Mouse (Mus musculus): ENCODE measurements around the gene Xrcc1. TPM values are rescaled to one million over a fixed set of nuclear protein-coding genes. Genes with fewer than 3 reads are reported as not detected.
"Not testable (repeated sequence)": the region's sequence is repeated elsewhere in the genome, so short reads cannot be mapped to it uniquely, and the experiment has no call there.

The Xrcc1 gene
- total RNA-seq, 2 experiments from 2014 or later, result 23.8 to 26.3 TPM

DNA sequence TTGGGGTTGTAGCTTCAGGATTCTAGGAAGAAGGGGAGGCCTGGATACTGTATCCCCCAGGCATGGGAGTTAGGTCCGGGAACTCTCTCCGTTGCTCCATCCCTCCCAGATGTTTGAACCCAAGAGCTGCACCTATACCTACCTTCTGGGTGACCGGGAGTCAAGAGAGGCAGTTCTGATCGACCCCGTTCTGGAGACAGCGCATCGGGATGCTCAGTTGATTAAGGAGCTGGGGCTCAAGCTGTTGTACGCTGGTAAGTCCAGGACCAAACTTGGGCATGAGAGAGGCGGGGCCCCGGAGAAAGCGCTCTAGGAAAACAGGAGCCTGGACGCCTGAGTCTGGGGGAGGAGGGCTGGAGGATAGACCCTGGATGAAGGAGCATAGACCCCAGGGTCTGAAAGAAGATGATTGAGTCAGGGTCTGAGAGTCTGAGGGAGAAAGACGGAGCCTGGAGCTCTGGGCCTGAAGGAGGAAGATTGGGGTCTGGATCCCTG is 48.3 kb downstream of the Xrcc1 start:
- intact Hi-C loops (cut with DNase I), result loop anchor here (5.0 kb wide), 1 partner anchor 47 kb away; the partner anchor contains the start of genes Pinlyp and Xrcc1
- no peak for DNase-seq

DNA sequence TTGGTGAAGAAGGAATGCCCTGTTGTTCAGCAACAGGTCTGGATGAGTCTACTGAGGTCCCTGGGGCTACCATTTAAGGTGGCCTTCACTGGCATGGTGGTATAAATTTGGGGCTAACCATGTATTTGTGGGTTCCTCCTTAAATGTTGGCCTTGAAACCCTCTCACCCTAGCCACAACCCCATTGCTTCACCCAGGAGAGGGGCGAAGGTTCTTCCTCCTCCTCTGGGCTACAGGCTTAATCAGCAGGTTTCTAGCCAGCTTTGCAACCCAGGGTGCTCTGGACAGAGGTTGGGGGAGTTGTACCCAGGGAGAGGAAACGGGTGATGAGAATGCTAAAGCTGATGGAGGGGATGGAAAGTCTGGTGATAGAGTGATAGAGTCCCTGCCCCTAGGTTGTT is 49.4 kb downstream of the Xrcc1 start:
- no peak for DNase-seq
- intact Hi-C loops (cut with DNase I), result no loop called here

DNA sequence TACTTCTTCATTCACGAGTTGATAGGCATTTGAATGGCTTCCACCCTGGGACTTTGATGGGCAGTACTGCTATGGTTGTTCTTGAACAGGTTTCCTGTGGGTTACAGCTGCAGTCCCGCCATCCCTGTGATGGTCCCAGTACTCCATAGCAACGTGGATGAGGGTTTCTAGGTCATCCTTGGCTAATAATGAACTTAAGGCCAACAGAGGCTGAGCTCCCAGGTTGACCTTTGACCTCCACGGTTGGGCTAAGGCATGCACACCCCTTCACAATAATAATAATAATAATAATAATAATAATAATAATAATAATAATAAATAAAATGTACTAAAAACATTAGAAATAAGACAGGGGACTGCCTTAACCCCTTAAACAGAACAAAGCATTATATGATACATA is 52.0 kb downstream of the Xrcc1 start:
- no peak for DNase-seq
- intact Hi-C loops (cut with DNase I), result no loop called here

DNA sequence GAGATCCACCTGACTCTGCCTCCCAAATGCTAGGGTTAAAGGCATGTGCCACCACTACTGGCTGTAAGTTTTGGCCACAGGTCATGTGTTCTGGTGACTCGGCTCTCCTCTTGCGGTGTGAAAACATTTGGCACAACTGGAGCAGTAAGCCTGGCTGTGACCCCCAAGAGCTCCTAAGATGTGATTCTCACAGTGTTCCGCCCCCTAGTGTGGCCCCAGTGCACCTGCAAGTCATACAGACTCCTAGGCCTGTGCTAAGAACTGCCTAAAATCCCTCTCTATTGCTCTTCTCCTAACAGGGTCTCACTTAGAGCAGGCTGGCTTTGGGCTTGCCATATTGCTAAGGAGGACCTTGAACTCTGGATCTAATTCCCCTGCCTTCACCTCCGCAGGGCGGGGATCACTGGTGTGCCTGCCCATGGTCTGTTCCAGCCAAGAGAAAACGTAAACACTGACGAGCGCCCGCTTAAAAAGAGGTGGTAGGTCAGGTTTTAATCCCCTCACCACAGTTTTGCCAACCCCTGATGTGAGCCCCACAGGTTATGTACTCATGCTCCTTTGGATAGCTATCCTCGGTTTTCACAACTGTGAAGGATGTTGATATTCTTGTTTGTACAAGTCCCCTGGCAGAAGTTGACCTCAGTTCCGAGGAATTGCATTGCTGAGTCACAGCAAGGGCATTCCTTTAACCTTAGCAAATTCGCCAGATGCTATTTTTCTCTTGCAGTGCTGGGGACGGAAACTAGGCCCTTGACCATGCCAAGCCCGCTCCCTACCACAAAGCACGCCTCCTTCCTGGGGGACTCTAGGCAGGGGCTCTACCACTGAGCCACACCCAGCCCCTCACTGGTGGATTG is 53.4 kb downstream of the Xrcc1 start:
- peak in 1 of 2 experiments; percentile 19 for DNase-seq
- intact Hi-C loops (cut with DNase I), result loop anchor here (2.0 kb wide), 1 partner anchor 53 kb away; no protein-coding TSS in a partner anchor

DNA sequence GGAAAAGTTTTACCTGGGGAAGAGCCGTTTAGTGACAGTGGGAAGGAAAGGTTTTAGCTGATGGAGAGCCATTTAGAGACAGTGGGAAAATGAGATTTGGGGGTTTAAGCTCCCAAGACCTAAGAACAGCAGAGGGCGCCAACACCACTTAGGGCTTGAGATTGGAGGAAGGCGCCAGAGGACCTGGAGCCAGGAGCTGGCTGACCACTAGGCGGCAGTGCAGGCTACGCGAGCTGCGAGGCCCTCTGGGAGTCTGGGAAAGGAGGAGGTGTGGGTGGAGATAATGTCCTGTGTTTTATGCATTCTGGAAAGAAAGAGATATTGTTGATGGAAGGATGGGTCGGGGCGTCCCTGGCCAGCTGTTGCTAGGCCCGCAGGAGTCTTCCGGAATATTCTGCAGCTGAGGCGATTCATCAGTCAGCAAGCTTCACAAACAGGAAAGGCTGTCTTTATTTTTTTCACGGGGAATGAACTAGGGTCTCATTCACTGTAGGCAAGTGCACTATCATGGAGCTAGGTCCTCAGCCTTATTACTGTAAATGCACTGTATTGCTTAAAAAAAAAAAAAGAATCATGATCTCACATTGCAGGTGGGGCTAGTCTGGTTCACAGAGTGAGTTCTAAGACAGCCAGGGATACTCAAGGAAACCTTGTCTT is 55.0 kb downstream of the Xrcc1 start:
- intact Hi-C loops (cut with DNase I), result loop anchor here (1.0 to 2.0 kb wide), 2 partner anchors 52 to 61 kb away; no protein-coding TSS in a partner anchor
- DNase-seq, result peak; percentile 97 to 99

DNA sequence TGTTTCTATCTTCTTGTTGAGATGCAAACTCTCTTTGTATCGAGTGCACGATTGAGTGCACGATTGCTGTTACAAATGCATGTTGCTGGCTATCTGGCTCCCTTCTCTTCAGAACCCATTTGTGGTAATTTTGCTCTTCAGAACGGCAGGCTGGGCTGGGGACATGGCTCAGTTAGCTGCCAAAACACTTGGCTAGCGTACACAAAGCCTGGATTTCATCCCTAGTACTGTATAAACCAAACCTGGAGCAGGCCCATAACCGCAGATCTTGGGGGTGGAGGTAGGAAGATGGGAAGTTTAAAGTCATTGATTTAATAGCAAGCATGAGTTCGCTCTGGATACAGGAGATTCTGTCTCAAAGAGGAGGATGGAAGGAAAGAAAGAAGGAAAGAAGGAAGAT is 59.5 kb downstream of the Xrcc1 start:
- intact Hi-C loops (cut with DNase I), result no loop called here
- no peak for DNase-seq

DNA sequence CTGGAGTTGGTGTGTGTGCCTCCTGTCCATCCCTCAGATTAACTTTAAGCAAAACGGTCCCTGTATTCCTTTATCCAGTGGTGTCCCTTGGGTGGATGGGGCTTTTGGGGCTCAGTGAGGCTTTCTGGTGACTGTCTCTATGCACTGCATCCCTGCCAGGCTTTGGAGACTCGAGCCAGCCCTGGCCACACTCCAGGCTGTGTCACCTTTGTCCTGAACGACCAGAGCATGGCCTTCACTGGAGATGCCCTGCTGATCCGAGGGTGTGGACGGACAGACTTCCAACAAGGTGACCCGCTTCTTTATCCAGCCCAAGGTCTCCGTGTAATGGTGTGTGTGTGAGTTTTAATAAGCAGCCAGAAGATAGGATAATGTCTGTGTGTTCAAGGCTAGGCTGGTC is 60.0 kb downstream of the Xrcc1 start:
- DNase-seq, result no peak
- intact Hi-C loops (cut with DNase I), result no loop called here

DNA sequence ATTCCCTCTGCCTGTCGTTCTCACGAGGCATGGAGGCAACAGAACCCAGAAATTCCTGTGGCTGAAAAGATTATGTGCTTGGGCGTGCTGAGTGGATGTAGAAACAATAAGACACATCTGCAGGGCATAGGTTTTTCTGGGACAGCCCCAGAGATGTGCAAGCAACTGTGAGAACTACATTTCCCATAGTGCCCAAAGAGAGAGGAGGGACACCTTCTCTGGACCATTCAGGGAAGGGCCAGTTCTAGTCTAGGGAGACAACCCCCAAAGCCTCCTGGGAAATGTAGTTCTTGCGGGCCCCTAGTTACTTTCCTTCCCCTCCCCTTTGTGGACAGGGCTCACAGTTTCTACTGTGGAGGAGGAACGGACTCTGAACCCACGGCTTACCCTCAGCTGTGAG is 61.9 kb downstream of the Xrcc1 start:
- intact Hi-C loops (cut with DNase I), result no loop called here
- DNase-seq, result peak; percentile 38 to 62

DNA sequence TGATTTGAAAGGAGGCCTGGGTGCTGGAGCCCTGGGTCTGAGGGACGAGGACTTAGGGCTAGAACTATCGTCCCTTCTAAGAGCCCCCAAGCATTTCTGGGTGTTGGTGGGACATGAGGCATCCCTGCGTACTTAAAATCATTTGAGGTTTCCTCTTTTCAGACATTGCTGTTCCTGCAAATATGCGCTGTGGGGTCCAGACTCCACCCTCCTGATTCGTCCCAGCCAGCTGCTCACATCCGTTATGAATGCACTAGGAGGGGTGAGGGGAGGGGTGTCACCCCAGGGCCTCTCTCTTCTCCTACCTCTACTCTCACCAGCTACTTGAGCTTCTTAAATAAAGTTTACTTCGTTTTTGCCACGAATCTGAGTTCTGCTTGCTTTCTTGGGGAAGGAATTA is 62.5 kb downstream of the Xrcc1 start:
- intact Hi-C loops (cut with DNase I), result no loop called here
- no peak for DNase-seq

DNA sequence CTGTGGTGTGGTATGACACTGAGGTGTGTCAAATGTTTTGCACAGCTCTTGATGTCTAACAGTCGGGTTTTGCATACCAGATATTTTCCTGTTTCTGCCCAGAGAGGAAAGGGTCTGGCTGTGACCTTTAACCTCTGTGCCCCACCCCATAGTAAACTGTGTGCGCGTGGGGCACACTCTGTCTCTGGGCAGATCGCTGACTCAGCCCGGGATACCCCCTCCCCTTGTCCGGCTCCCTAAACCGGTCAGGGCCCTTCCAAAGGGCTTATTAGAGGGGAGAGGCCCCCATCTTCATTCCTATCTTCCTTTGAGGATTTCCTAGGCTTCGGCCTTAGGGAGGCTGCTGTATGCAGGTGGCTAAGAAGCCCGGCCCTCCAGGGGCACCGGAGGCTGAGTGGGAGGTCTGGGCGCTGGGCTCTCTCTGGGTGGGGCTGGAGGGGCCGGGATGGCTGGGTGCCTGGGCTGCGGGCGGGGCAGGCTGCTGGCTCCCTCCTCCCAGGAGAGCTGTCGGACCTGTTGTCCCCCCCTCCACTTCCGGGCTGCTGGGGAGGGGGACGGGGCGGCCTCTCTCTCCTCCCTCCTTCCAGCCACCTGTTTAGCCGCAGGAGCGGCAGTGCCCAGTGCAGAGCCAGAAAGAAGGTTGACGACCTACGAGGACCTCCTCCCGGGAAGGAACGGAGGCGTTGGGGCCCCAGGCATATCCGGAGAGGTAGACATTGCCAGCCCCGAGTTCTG is 64.2 kb downstream of the Xrcc1 start, which contains the start of gene Phldb3:
Gene Phldb3 (plus strand): TSS at position 620 of the 735 bp plus-strand sequence.
- intact Hi-C loops (cut with DNase I), result no loop called here
- no peak for DNase-seq

DNA sequence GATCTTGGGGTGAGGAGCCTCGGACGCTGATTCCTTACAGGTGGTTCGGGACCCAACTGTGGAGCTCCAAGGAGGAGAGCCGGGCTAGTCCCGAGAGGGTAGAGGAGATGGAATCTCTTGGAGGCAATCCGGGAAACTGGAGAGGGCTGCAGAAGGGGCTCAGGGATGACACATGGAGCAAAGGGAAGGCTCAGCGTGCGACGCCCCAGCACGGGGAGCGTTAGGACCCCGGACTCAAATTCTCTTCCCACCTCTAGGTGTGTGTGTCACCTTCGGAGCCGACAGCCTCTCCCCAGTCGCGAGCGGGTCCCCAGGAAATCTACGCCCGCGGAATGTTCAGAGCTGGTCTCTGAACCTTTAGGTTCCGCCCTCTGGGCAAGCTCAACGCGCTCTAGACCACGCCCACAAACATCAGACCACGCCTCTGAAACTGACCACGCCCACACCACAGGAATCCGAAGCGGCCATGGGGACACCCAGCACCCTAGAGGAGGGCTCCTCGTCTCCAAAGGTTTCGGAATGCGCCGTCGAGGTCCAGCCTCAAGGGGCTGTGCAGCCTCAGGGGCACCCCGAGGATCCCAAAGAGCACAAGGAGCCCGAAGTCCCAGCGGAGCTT is 64.9 kb downstream of the Xrcc1 start:
- peak; percentile 78 to 88 for DNase-seq
- intact Hi-C loops (cut with DNase I), result no loop called here

DNA sequence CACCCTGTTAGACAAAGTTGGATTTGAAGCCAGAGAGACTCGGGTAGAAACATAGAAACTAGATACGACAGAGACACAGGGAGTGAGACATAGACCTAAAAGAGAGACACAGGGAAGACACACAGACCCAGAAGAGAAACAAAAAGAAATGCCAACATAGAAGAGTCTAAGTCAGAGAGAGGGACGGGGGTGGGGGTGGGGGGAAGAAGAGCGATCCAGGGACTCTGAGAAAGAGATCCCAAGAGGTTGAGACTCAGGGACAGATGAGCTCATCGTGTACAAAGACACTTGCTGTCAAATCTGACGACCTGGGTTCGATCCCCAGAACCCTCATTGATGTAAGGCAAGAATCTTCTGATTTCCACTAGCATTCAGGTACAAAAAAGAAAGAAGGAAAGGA is 65.6 kb downstream of the Xrcc1 start:
- DNase-seq, result no peak
- intact Hi-C loops (cut with DNase I), result no loop called here

DNA sequence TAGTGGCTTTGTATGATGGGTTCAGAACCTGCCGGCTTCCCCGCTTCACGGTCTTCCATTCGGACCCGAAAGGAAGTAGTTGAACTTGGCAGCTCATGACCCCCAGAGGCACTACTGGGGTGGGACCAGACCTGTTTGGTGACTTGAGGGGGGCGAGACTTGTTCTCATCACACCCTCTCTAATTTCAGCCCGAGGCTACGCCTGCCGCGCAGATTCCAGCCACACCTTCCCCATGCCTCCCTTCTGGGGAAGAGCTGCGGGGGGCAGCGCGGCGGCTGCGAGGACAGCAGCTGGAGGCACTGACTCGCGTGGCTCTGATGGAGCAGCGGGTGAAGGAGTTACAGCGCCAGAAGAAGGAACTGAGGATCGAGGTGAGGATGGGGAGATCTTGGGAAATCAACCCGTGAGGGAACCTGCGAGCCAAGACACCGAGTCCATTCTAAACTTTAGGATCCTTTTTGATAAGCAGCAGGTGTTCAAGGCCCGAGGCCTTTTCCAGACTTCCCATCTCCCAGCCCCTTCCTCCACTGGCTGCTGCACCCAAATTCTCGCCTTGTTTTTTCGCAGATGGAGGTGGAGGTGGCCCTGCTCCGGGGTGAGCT is 66.3 kb downstream of the Xrcc1 start:
- intact Hi-C loops (cut with DNase I), result no loop called here
- DNase-seq, result no peak

DNA sequence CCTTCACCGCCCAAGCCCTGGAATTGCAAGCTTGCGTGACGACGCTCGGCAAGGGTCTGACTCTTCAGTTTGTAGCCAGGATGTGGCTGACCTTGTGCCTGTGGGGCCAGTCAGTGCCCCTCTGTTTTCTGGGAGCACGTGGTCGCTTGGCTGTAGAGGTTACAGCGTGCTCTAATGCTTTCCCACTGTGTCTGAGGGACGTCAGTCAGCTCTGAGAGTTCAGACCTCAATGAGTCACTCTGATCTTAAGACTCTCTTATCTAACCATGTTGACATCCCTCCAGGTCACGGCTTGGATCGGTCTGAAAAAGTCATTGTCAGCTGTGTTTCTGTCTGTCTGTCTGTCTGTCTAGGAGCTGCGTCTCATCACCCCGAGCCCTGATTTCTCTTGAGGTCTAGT is 68.7 kb downstream of the Xrcc1 start:
- intact Hi-C loops (cut with DNase I), result no loop called here
- DNase-seq, result no peak

DNA sequence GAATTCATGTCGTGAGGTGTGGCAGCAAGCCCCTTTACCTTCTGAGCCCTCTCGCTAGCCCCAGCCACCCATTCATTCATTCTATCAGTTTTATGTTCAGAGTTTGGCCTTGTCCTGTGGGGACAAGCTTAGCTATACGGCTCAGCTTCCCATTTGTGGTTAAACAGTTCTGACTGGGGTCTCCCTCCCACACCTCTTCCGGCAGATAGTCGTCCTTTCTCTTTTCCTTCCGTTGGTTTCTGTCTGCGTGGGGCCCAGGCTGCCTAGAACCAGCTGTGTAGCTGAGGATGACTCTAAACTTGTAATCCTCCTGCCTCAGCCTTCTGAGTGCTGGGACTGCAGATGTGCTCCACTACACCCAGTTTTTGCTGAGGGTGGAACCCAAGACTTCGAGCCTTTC is 71.7 kb downstream of the Xrcc1 start:
- intact Hi-C loops (cut with DNase I), result no loop called here
- no peak for DNase-seq

DNA sequence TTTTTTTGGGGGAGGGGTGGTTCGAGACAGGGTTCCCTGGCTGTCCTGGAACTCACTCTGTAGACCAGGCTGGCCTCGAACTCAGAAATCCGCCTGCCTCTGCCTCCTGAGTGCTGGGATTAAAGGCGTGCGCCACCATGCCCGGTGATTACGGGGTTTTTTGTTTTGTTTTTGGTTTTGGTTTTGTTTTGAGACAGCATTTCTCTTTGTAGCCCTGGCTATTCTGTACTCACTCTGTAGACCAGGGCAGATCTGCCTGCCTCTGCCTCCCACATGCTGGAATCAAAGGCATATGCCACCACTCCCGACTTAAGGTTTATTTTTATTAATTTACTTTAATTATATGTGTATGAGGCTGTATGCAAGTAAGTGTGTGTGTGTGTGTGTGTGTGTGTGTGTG is 72.3 kb downstream of the Xrcc1 start:
- intact Hi-C loops (cut with DNase I); DNase-seq: not testable (repeated sequence)

DNA sequence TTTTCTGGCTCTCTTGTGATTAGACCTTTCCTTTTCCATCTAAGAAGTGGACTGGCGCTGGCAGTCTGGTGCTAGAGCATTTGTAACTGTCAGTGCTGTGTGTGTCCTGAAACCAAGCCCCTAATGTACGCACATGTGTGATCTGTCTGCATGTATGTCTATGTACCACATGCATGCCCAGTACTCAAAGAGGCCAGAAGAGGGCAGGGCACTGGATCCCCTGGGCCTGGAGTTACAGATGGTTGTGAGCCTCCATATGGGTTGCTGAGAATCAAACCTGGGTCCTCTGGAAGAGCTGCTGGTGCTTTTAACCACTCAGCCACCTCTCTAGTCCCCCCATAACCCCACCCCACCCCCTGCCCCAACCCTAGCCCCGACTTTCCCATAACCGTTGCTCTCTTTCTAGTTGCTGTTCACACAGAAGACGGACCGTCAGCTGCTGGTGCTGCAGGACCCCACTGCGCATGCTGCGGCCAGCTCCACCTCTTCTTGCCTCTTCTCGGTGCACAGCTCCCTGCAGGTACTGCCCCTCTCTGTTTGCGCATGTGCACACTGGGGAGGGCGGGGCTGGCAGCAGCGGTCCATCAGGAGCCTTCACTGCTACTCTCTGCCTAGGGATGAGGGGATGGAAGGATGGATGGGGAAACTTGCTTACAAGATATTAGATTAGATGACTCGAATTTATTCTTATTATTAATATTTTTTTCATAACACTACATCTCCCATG is 73.7 kb downstream of the Xrcc1 start:
- intact Hi-C loops (cut with DNase I), result no loop called here
- DNase-seq, result no peak

DNA sequence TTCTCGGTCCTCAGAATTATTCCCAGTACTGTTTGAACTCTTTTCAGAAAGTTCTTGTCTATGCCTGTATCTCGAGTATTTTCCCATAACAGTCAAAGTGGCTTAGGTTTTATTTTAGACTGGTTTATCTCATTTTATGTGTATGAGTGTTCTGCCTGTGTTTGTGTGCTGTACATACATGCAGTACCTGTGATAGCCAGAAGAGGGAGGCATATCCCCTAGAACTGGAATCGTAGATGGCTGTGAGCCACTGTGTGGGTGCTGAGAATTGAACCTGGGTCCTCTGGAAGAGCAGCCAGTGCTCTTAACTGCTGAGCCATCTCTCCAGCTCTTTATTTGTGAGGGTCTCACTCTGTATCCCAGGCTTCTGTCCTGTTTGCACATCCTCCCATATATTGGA is 75.1 kb downstream of the Xrcc1 start:
- DNase-seq, result no peak
- intact Hi-C loops (cut with DNase I), result no loop called here

DNA sequence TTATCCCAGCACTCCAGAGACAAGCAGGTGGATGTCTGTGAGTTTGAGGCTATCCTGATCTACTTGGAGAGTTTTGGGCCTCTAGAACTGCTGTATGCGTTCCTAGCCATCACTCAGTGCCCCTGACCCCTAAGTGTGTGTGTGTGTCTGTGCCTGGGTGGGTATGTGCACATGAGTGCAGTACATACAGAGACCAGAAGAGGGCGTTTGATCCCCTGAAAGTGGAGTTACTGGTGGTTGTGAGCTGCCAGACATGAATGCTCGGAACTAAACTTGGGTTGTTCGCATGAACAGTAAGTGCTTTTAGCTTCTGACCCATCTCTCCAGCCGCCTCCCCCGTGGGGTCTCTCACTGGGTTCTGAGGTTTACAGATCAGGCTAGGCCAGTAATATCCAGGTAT is 76.9 kb downstream of the Xrcc1 start:
- DNase-seq, result no peak
- intact Hi-C loops (cut with DNase I), result no loop called here

Data from heart, postnatal 14 days (tissue).